Mouse (Mus musculus) neural tube, embryonic 11.5 days (tissue): ENCODE measurements at regions not wholly inside any gene's neighbourhood (a gene's known extent, or its start where the extent isn't known, plus 50 kb on each side); places are given as distances from the start of the nearest gene placed in this dataset.
"Not testable (repeated sequence)": the region's sequence is repeated elsewhere in the genome, so short reads cannot be mapped to it uniquely, and the experiment has no call there.

Source experiments
- ATAC-seq: fragments of 200-750 bp; cut with Nextera tagmentation; 2 replicates; pipeline ENCODE4 v1.8.0; 2017; ENCODE audit warnings: moderate number of reproducible peaks, mild to moderate bottlenecking, moderate TSS enrichment, moderate library complexity; ENCODE audit not compliant: insufficient read depth, low FRiP score, low TSS enrichment
- DNase-seq: peaks from one replicate; pipeline ENCODE4 v3.0.0-alpha.2; 2015; ENCODE audit warnings: low spot score
- H3K27ac ChIP-seq: fragments of 300-500 bp; sonication (generic); 2 replicates; pipeline ENCODE4 v1.5.1; 2014; ENCODE audit warnings: low read depth, mild to moderate bottlenecking, low read length
- H3K27me3 ChIP-seq: fragments of 300-500 bp; sonication (generic); 2 replicates; pipeline ENCODE4 v1.6.1; 2014; ENCODE audit warnings: mild to moderate bottlenecking, low read length, mixed read lengths; ENCODE audit not compliant: control insufficient read depth, insufficient read depth
- H3K36me3 ChIP-seq: fragments of 300-500 bp; sonication (generic); 2 replicates; pipeline ENCODE4 v1.6.1; 2014; ENCODE audit warnings: mild to moderate bottlenecking, low read length, moderate library complexity, mixed read lengths; ENCODE audit not compliant: control insufficient read depth, insufficient read depth
- H3K4me1 ChIP-seq: fragments of 300-500 bp; sonication (generic); 2 replicates; pipeline ENCODE4 v1.6.1; 2014; ENCODE audit warnings: low read length, mixed read lengths; ENCODE audit not compliant: control insufficient read depth, insufficient read depth
- H3K4me2 ChIP-seq: fragments of 300-500 bp; sonication (generic); 2 replicates; pipeline ENCODE4 v1.6.1; 2014; ENCODE audit warnings: low read depth, mild to moderate bottlenecking, moderate library complexity
- H3K4me3 ChIP-seq: fragments of 300-500 bp; sonication (generic); 2 replicates; pipeline ENCODE4 v1.5.1; 2014; ENCODE audit warnings: low read depth, low read length
- H3K9ac ChIP-seq: fragments of 300-500 bp; sonication (generic); 2 replicates; pipeline ENCODE4 v1.6.1; 2014; ENCODE audit warnings: mild to moderate bottlenecking, low read length
- H3K9me3 ChIP-seq: fragments of 300-500 bp; sonication (generic); 2 replicates; pipeline ENCODE4 v1.6.1; 2016; ENCODE audit warnings: low read length; ENCODE audit not compliant: control insufficient read depth
- WGBS: fragments of 180-500 bp; shearing (Covaris S2); extraction: QIAGEN DNeasy Blood & Tissue Kit; methylation state at CpG from one replicate; pipeline ENCODE4 v1.1.7; 2014; 5-methylcytosine and 5-hydroxymethylcytosine counted together

GRCm38 (mm10) chr17:85859926-85860707 lies 172.0 kb upstream of the Six2 start:
- no peaks in the 10 kb centered on the region for H3K36me3 ChIP-seq
- 75% methylated on average over 15 of the region's 15 CpGs for WGBS
- H3K4me3 ChIP-seq: no peak overlapping the region
- H3K4me2 ChIP-seq: no peak overlapping the region
- H3K27ac ChIP-seq: no peak overlapping the region
- no peak for DNase-seq
- no peak for ATAC-seq
- no peaks in the 10 kb centered on the region for H3K4me1 ChIP-seq
- no peaks in the 10 kb centered on the region for H3K9me3 ChIP-seq
- H3K27me3 ChIP-seq: no peaks in the 10 kb centered on the region
- H3K9ac ChIP-seq: no peak overlapping the region

GRCm38 (mm10) chr17:85858516-85858915 lies 170.4 kb upstream of the Six2 start:
- 90% methylated on average over 2 of the region's 2 CpGs for WGBS
- H3K4me2 ChIP-seq: no peak overlapping the region
- no peaks in the 10 kb centered on the region for H3K36me3 ChIP-seq
- H3K4me3 ChIP-seq: no peak overlapping the region
- DNase-seq (no peak), ATAC-seq (no peak)
- H3K27ac ChIP-seq: no peak overlapping the region
- H3K9ac ChIP-seq: no peak overlapping the region
- no peaks in the 10 kb centered on the region for H3K9me3 ChIP-seq
- no peaks in the 10 kb centered on the region for H3K4me1 ChIP-seq
- H3K27me3 ChIP-seq: no peaks in the 10 kb centered on the region

- ATAC-seq: no peak
- WGBS: 61% methylated on average over 22 of the region's 22 CpGs
- Histone ChIP-seq H3K4me1 (no peaks in the 10 kb centered on the region), H3K27ac (no peak overlapping the region), H3K9ac (no peak overlapping the region), H3K9me3 (no peaks in the 10 kb centered on the region), H3K4me2 (no peak overlapping the region), H3K36me3 (no peaks in the 10 kb centered on the region), H3K4me3 (no peak overlapping the region), H3K27me3 (no peaks in the 10 kb centered on the region)
- peak; percentile 27 for DNase-seq
Observed at GRCm38 (mm10) chr17:85857705-85858472, 169.8 kb upstream of the Six2 start.

GRCm38 (mm10) chr17:85856894-85857293 lies 168.8 kb upstream of the Six2 start:
- H3K9me3 ChIP-seq, H3K36me3 ChIP-seq, H3K4me1 ChIP-seq, H3K27me3 ChIP-seq, DNase-seq, H3K4me3 ChIP-seq, H3K4me2 ChIP-seq, H3K27ac ChIP-seq, ATAC-seq, H3K9ac ChIP-seq: not testable (repeated sequence)
- WGBS: 28% methylated on average over 3 of the region's 5 CpGs

- H3K27ac ChIP-seq: no peak overlapping the region
- DNase-seq (no peak), ATAC-seq (no peak)
- no peak overlapping the region for H3K4me2 ChIP-seq
- H3K4me1 ChIP-seq: no peaks in the 10 kb centered on the region
- no peaks in the 10 kb centered on the region for H3K27me3 ChIP-seq
- 81% methylated on average over 5 of the region's 5 CpGs for WGBS
- H3K9me3 ChIP-seq: no peaks in the 10 kb centered on the region
- no peaks in the 10 kb centered on the region for H3K36me3 ChIP-seq
- no peak overlapping the region for H3K4me3 ChIP-seq
- H3K9ac ChIP-seq: no peak overlapping the region
Observed at GRCm38 (mm10) chr17:85853156-85853555, 165.1 kb upstream of the Six2 start.

GRCm38 (mm10) chr17:85848526-85848925 lies 160.5 kb upstream of the Six2 start:
- WGBS: 89% methylated on average over 3 of the region's 3 CpGs
- H3K9me3 ChIP-seq: no peaks in the 10 kb centered on the region
- no peaks in the 10 kb centered on the region for H3K36me3 ChIP-seq
- H3K4me3 ChIP-seq: no peak overlapping the region
- no peaks in the 10 kb centered on the region for H3K27me3 ChIP-seq
- ATAC-seq (no peak), DNase-seq (no peak)
- H3K27ac ChIP-seq: no peak overlapping the region
- H3K4me2 ChIP-seq: no peak overlapping the region
- no peak overlapping the region for H3K9ac ChIP-seq
- H3K4me1 ChIP-seq: no peaks in the 10 kb centered on the region

- DNase-seq (peak; percentile 22), ATAC-seq (no peak)
- no peak overlapping the region for H3K27ac ChIP-seq
- no peak overlapping the region for H3K4me2 ChIP-seq
- H3K4me3 ChIP-seq: no peak overlapping the region
- 60% methylated on average over 7 of the region's 7 CpGs for WGBS
- no peaks in the 10 kb centered on the region for H3K27me3 ChIP-seq
- no peaks in the 10 kb centered on the region for H3K9me3 ChIP-seq
- no peak overlapping the region for H3K9ac ChIP-seq
- H3K4me1 ChIP-seq: no peaks in the 10 kb centered on the region
- no peaks in the 10 kb centered on the region for H3K36me3 ChIP-seq
Observed at GRCm38 (mm10) chr17:85847756-85848155, 159.7 kb upstream of the Six2 start.

- Histone ChIP-seq H3K4me2 (no peak overlapping the region), H3K27ac (no peak overlapping the region), H3K4me1 (no peaks in the 10 kb centered on the region), H3K36me3 (no peaks in the 10 kb centered on the region), H3K27me3 (no peaks in the 10 kb centered on the region), H3K9ac (no peak overlapping the region), H3K4me3 (no peak overlapping the region), H3K9me3 (no peaks in the 10 kb centered on the region)
- WGBS: 68% methylated on average over 6 of the region's 6 CpGs
- DNase-seq (no peak), ATAC-seq (no peak)
Observed at GRCm38 (mm10) chr17:85845059-85845458, 157.0 kb upstream of the Six2 start.

- ATAC-seq (no peak), DNase-seq (no peak)
- 91% methylated on average over 13 of the region's 13 CpGs for WGBS
- H3K36me3 ChIP-seq: no peaks in the 10 kb centered on the region
- no peak overlapping the region for H3K9ac ChIP-seq
- H3K4me2 ChIP-seq: no peak overlapping the region
- H3K27ac ChIP-seq: no peak overlapping the region
- no peaks in the 10 kb centered on the region for H3K9me3 ChIP-seq
- no peaks in the 10 kb centered on the region for H3K4me1 ChIP-seq
- no peaks in the 10 kb centered on the region for H3K27me3 ChIP-seq
- H3K4me3 ChIP-seq: no peak overlapping the region
Observed at GRCm38 (mm10) chr17:85844486-85844885, 156.4 kb upstream of the Six2 start.
